Mouse (Mus musculus): ENCODE measurements at regions not wholly inside any gene's neighbourhood (a gene's known extent, or its start where the extent isn't known, plus 50 kb on each side); places are given as distances from the start of the nearest gene placed in this dataset.

DNA sequence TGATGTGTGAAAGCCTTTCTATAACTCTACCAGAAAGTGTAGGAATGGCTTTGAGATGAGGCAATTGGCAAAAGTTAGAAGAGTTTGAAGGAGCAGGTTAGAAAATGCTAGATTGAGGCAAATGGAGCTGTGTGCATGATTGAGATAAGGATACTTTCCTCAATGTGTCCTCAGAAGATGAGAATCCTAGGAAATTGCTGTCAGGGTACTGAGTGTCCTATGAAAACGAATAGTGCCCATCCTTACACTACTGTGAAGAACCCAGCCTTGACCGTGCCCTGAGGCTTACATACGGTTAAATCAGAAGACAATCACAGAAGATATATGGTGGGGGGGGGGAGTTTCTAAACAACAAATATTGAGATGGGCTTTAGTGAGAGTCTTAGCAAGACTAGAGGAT, 162.8 kb upstream of the Stt3b start:
- Histone ChIP-seq H3K4me3 (ENCODE audit: control insufficient read depth, low read depth, low read length) (no peak overlapping the region), H3K27ac (ENCODE audit: control insufficient read depth, insufficient read depth, low read depth, low read length) (no peak overlapping the region), H3K27me3 (ENCODE audit: control insufficient read depth, insufficient read depth, low read length) (no peaks in the 10 kb centered on the region), H3K4me1 (ENCODE audit: control insufficient read depth, insufficient read depth, low read length) (no peaks in the 10 kb centered on the region), H3K36me3 (ENCODE audit: control insufficient read depth, insufficient read depth, low read length) (no peaks in the 10 kb centered on the region)
- TF ChIP-seq CTCF (IDR thresholded peaks at IDR 0.05; ENCODE audit: control insufficient read depth, insufficient read depth, insufficient replicate concordance, low read depth, low read length) (no peak), POLR2A (IDR thresholded peaks at IDR 0.05; ENCODE audit: control insufficient read depth, low read depth, low read length) (no peak)

DNA sequence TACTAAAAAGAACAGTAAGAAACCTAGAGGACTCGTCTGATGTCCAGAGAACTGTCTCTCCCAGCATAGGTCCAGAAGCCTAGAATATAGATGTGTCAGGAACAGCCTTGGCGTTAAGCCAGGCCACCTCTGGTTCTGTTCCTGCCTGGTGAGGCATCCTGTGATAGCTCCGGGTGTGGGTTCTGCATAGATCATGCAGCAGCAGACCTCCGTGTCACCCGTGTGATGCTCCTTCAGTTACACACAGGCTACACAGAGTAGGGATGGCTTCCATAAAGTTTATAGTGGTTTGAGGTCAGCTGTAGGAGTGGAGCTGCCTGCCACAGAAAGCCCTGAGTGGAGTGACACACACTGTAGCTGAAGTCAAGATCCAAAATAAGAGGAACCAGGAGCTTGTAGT, 163.6 kb upstream of the Stt3b start:
- Histone ChIP-seq H3K27ac (ENCODE audit: control insufficient read depth, insufficient read depth, low read depth, low read length) (no peak overlapping the region), H3K4me1 (ENCODE audit: control insufficient read depth, insufficient read depth, low read length) (no peaks in the 10 kb centered on the region), H3K4me3 (ENCODE audit: control insufficient read depth, low read depth, low read length) (no peak overlapping the region), H3K36me3 (ENCODE audit: control insufficient read depth, insufficient read depth, low read length) (no peaks in the 10 kb centered on the region), H3K27me3 (ENCODE audit: control insufficient read depth, insufficient read depth, low read length) (no peaks in the 10 kb centered on the region)
- TF ChIP-seq POLR2A (IDR thresholded peaks at IDR 0.05; ENCODE audit: control insufficient read depth, low read depth, low read length), result no peak
- TF ChIP-seq CTCF (IDR thresholded peaks at IDR 0.05; ENCODE audit: control insufficient read depth, insufficient read depth, insufficient replicate concordance, low read depth, low read length), result no peak

DNA sequence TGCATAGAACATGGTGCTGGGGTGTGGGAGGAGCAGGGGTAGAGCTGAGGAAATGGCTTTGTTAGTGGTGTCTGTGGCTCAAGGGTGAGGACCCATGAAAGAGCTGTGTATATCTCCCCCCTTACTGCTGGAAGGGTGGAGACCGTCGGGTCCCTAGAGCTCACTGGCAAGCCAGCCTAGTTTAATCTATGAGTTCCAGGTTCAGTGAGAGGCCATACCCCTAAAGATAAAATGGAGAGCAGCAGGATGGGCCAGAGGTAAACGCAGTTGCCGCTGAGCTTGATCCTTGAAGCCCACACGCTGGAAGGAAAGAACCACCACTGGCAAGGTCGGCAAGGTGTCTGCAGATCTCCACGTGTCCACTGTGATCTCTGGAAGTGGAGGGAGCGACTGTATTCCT, 164.1 kb upstream of the Stt3b start:
- H3K27ac ChIP-seq (ENCODE audit: control insufficient read depth, insufficient read depth, low read depth, low read length), result no peak overlapping the region
- TF ChIP-seq CTCF (IDR thresholded peaks at IDR 0.05; ENCODE audit: control insufficient read depth, insufficient read depth, insufficient replicate concordance, low read depth, low read length) (no peak), POLR2A (IDR thresholded peaks at IDR 0.05; ENCODE audit: control insufficient read depth, low read depth, low read length) (no peak)
- H3K4me3 ChIP-seq (ENCODE audit: control insufficient read depth, low read depth, low read length), result no peak overlapping the region

DNA sequence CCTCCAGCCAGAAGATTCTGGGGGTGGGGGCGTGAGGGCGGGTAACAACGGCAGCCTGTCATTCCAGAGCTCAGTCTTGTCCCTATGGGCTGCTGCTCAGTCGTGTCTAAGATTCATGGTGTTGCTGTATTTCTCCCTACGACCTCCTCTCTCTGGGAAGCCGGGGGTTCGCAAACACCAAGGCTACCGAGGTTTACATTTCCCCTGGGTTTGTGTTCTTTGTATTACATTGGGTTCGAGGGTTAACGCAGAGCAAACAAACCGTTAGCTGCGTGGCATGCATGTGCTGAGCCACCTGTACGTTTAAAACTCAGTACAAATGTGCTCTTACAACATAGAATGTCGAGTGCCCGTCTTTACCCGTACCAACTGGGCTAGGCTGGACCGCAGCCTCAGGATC, 166.0 kb upstream of the Stt3b start:
- H3K27me3 ChIP-seq (ENCODE audit: control insufficient read depth, insufficient read depth, low read length), result no peaks in the 10 kb centered on the region
- no peak overlapping the region for H3K4me3 ChIP-seq (ENCODE audit: control insufficient read depth, low read depth, low read length)
- H3K27ac ChIP-seq (ENCODE audit: control insufficient read depth, insufficient read depth, low read depth, low read length), result no peak overlapping the region
- no peak for TF ChIP-seq POLR2A (IDR thresholded peaks at IDR 0.05; ENCODE audit: control insufficient read depth, low read depth, low read length)
- TF ChIP-seq CTCF (IDR thresholded peaks at IDR 0.05; ENCODE audit: control insufficient read depth, insufficient read depth, insufficient replicate concordance, low read depth, low read length), result no peak
- no peaks in the 10 kb centered on the region for H3K4me1 ChIP-seq (ENCODE audit: control insufficient read depth, insufficient read depth, low read length)
- H3K36me3 ChIP-seq (ENCODE audit: control insufficient read depth, insufficient read depth, low read length), result no peaks in the 10 kb centered on the region

More for the DNA sequence above, 164.1 kb upstream of the Stt3b start:
- Histone ChIP-seq H3K4me1 (ENCODE audit: control insufficient read depth, insufficient read depth, low read length) (no peaks in the 10 kb centered on the region), H3K27me3 (ENCODE audit: control insufficient read depth, insufficient read depth, low read length) (no peaks in the 10 kb centered on the region), H3K36me3 (ENCODE audit: control insufficient read depth, insufficient read depth, low read length) (no peaks in the 10 kb centered on the region)

- Histone ChIP-seq H3K4me3 (ENCODE audit: control insufficient read depth, low read depth, low read length) (no peak overlapping the region), H3K4me1 (ENCODE audit: control insufficient read depth, insufficient read depth, low read length) (no peaks in the 10 kb centered on the region), H3K36me3 (ENCODE audit: control insufficient read depth, insufficient read depth, low read length) (no peaks in the 10 kb centered on the region), H3K27me3 (ENCODE audit: control insufficient read depth, insufficient read depth, low read length) (no peaks in the 10 kb centered on the region), H3K27ac (ENCODE audit: control insufficient read depth, insufficient read depth, low read depth, low read length) (no peak overlapping the region)
- TF ChIP-seq POLR2A (IDR thresholded peaks at IDR 0.05; ENCODE audit: control insufficient read depth, low read depth, low read length) (no peak), CTCF (IDR thresholded peaks at IDR 0.05; ENCODE audit: control insufficient read depth, insufficient read depth, insufficient replicate concordance, low read depth, low read length) (no peak)
Measured at GRCm38 (mm10) chr9:115477556-115478220, 167.5 kb upstream of the Stt3b start.

GRCm38 (mm10) chr9:115478946-115479345, 168.7 kb upstream of the Stt3b start:
- no peaks in the 10 kb centered on the region for H3K4me1 ChIP-seq (ENCODE audit: control insufficient read depth, insufficient read depth, low read length)
- TF ChIP-seq POLR2A (IDR thresholded peaks at IDR 0.05; ENCODE audit: control insufficient read depth, low read depth, low read length), result no peak
- no peak for TF ChIP-seq CTCF (IDR thresholded peaks at IDR 0.05; ENCODE audit: control insufficient read depth, insufficient read depth, insufficient replicate concordance, low read depth, low read length)
- H3K27me3 ChIP-seq (ENCODE audit: control insufficient read depth, insufficient read depth, low read length), result no peaks in the 10 kb centered on the region
- no peaks in the 10 kb centered on the region for H3K36me3 ChIP-seq (ENCODE audit: control insufficient read depth, insufficient read depth, low read length)
- no peak overlapping the region for H3K27ac ChIP-seq (ENCODE audit: control insufficient read depth, insufficient read depth, low read depth, low read length)
- H3K4me3 ChIP-seq (ENCODE audit: control insufficient read depth, low read depth, low read length), result no peak overlapping the region

DNA sequence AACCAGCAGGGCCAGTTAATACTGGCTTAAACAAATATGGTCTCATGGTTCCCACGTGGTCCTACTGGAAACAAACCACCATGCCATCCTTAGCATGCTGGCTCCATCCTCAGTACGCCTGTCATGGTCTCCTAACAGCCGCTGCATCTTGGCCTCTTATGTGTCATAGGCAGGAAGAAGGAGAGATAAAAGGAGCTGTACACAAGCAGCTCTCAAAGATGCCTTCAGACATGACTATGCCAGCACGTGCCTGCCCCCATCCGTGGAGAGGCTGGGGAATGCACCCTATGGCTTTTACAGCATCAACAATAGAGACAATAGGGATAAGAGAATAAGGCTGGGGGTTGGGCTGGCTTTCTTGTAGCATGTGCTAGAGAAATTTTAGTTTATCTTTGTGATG, 171.0 kb upstream of the Stt3b start:
- Histone ChIP-seq H3K27ac (ENCODE audit: control insufficient read depth, insufficient read depth, low read depth, low read length) (no peak overlapping the region), H3K4me1 (ENCODE audit: control insufficient read depth, insufficient read depth, low read length) (no peaks in the 10 kb centered on the region; the same call in 1 of the 2 replicates), H3K36me3 (ENCODE audit: control insufficient read depth, insufficient read depth, low read length) (no peaks in the 10 kb centered on the region), H3K27me3 (ENCODE audit: control insufficient read depth, insufficient read depth, low read length) (no peaks in the 10 kb centered on the region), H3K4me3 (ENCODE audit: control insufficient read depth, low read depth, low read length) (no peak overlapping the region)
- no peak for TF ChIP-seq POLR2A (IDR thresholded peaks at IDR 0.05; ENCODE audit: control insufficient read depth, low read depth, low read length)
- TF ChIP-seq CTCF (IDR thresholded peaks at IDR 0.05; ENCODE audit: control insufficient read depth, insufficient read depth, insufficient replicate concordance, low read depth, low read length), result no peak
